Mouse (Mus musculus): ENCODE measurements around the gene Cct5. TPM values are rescaled to one million over a fixed set of nuclear protein-coding genes. Genes with fewer than 3 reads are reported as not detected.

Cct5 gene
- polyA plus RNA-seq, 1 experiment from 2014 or later = 810 TPM

DNA sequence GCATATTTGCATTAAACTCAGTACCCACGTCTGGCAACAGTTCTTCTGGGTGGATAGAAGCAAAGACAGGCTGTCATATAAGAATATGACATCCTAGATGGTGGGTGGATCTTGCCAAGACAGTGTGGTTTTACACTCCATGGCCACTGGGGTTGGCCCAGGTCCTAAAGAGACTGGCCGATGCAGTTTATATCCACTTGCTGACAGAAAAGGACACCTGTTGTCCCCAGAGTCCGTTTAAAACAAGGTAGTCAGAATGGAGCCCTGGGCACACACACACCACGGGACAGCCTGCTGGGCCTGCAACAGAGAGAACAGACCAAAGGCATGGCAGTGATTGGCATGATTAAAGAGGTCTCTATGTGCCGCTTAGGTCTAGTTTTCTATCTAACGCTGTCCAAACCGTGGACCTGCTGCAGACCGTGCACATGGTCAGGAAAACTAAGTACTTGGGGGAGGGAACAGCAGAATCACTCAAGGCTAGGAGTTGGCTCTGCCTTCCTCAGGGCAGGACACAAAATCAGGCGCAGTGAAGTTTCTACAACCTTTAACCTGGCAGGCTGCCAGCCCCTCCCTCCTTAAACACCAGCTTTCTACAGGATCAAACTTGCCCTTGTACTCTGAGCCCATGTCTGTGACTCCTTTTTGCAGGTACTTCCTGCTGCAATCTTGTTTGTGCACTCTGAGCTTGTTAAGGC is 32.1 kb downstream of the Cct5 start:
- Histone ChIP-seq H3K36me3 (replicated peaks) (no peaks in the 10 kb centered on the region), H3K27me3 (ENCODE audit: poor library complexity, severe bottlenecking) (no peaks in the 10 kb centered on the region), H3K4me3 (no peak overlapping the region), H3K9me3 (no peaks in the 10 kb centered on the region), H3K27ac (no peak overlapping the region), H3K4me1 (peaks cover 24% of the 10 kb centered on the region)
- WGBS = 85% methylated on average over 9 of the region's 9 CpGs
- DNase-seq (ENCODE audit: extremely low spot score, low spot score) = no peak

DNA sequence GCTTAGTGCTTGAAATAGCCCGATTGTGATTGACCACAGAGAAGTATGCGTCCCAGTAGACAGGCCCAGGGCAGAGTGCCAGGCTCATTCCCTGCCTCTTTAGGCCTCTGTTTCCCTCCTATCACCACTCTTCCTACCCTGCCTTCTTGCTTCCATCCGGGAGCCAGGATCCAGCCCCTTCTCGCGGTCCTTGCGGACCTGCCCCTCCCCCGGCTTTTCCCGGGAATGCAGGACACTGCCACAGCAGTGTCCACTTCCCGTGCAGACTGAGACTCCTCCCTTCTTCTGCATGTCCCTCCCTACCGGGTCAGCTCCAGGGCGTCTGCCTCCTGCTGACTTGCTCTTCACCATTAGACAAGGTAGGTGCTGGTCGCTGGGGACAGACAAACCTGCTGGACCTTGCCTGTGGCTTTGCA is 33.0 kb downstream of the Cct5 start:
- WGBS = 26% methylated on average over 12 of the region's 12 CpGs
- no peaks in the 10 kb centered on the region for H3K36me3 ChIP-seq (replicated peaks)
- peaks cover 29% of the 10 kb centered on the region for H3K4me1 ChIP-seq
- H3K27ac ChIP-seq = peak overlapping the region; percentile 2; the same call in 1 of the 2 replicates
- DNase-seq (ENCODE audit: extremely low spot score, low spot score) = no peak
- no peak overlapping the region for H3K4me3 ChIP-seq
- H3K9me3 ChIP-seq = no peaks in the 10 kb centered on the region
- H3K27me3 ChIP-seq (ENCODE audit: poor library complexity, severe bottlenecking) = no peaks in the 10 kb centered on the region

DNA sequence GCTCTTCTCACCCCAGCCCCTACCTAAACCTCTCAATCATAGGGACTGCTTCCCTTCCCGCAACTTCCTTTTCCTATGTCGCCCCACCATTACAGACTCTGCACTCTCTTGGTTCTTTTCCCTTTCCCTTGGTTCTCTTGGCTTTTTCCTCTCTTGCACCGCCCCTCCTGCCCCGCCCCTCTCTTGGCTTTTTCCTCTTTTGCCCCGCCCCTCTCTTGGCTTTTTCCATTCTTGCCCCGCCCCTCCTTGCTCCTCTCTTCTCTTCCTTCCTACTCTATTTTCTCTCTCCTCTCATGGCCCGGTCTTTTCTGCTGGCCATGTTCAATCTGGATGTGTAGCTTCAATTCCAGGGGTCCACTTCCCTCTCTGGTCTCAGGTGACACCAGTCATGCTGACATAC is 34.2 kb downstream of the Cct5 start:
- Histone ChIP-seq H3K4me3 (no peak overlapping the region), H3K4me1 (peaks cover 29% of the 10 kb centered on the region), H3K27me3 (ENCODE audit: poor library complexity, severe bottlenecking) (no peaks in the 10 kb centered on the region), H3K36me3 (replicated peaks) (no peaks in the 10 kb centered on the region), H3K9me3 (no peaks in the 10 kb centered on the region), H3K27ac (no peak overlapping the region)
- 65% methylated on average over 7 of the region's 7 CpGs for WGBS
- no peak for DNase-seq (ENCODE audit: extremely low spot score, low spot score)

DNA sequence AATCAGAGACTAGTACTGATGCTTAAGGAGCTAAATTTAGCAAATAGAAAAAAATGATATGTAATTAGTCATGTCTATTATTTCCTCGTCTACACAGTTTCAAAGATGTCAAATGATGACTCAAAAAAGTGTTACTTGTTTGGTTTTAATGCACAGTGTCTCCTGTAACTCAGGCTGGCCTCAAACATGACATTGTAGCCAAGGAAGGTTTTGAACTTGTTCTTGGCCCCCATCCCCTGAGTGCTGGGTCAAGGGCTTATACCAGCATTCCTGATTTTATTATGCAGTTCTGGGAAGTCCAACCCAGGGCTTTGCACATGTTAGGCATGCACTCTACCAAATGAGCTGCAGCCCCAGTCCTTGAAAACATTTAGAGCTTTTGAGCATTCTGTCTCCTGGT is 35.8 kb downstream of the Cct5 start:
- 81% methylated on average over 1 of the region's 1 CpGs for WGBS
- Histone ChIP-seq H3K27ac (no peak overlapping the region), H3K4me1 (peaks cover 29% of the 10 kb centered on the region), H3K27me3 (ENCODE audit: poor library complexity, severe bottlenecking) (no peaks in the 10 kb centered on the region), H3K9me3 (no peaks in the 10 kb centered on the region), H3K4me3 (no peak overlapping the region), H3K36me3 (replicated peaks) (no peaks in the 10 kb centered on the region)
- DNase-seq (ENCODE audit: extremely low spot score, low spot score) = no peak

DNA sequence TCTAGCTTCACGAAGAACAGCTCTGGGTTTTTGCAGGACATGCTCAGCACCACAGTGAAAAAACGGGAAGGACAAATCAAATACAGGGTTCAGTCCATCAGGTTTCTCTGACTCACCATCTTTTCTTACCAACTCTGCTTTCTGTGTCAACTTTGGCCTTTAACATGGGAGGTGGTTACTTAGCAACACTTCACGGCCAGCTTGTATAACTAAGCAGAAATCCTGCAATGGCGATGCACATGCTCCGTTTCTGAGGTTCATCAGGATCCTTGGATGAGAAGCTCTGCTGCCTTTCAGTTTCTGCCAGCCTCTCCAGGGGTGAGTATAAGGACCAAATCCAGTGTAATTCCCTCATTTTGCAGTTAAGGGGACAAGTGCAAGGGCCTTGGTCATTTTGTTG is 36.4 kb downstream of the Cct5 start, which contains the start of gene Cmbl:
Gene Cmbl (plus strand): TSS at position 206 of the 400 bp plus-strand sequence.
- peaks cover 29% of the 10 kb centered on the region for H3K4me1 ChIP-seq
- H3K27me3 ChIP-seq (ENCODE audit: poor library complexity, severe bottlenecking) = no peaks in the 10 kb centered on the region
- H3K36me3 ChIP-seq (replicated peaks) = no peaks in the 10 kb centered on the region
- no peak within 1 kb of the TSS for H3K27ac ChIP-seq
- H3K9me3 ChIP-seq = no peaks in the 10 kb centered on the region
- 77% methylated on average over 5 of the region's 5 CpGs for WGBS
- no peak within 1 kb of the TSS for H3K4me3 ChIP-seq
- no peak for DNase-seq (ENCODE audit: extremely low spot score, low spot score)

DNA sequence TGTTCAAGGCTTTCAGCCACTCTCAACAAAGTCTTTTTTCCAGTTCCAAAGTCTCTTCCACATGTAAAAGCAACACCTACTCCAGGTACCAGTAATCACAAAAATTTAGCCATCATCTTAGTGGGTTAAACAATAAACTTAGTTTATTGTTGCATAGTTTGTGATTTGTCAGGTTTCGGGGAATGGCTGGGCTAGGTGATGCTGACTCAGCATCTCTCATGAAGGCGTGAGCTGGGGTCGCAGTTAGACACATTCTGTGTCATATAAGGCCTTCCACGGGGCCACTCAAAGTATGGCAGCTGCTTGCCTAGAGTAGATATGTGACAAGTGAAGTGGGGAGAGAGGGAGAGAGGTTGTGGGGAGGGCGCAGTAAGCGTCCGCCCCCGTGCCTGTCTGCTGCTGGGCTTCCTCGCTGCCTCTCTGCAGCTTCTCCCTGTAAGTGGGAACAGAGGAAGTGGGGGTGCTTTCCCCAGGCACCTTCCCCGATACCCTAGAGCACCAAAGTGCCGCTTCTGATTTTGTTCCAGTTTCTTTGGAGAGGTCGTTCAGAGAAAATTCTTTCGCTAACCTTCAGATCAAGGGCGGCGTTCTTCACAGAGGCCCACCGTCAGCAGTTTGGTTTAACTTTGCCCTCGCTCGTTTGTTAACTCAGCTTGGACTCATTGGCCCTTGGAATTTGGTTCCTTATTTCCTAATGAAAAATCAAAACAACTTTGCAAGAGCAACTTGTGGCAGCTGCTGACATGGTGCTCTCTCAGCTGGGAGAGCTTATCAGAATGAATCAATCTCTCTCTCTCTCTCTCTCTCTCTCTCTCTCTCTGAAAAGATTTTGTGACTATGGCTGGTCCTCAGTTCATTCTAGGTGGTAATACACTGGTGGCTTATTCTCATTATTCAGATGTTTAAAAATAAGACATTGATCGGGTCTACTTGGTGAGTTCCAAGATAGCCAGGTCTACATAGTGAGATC is 37.7 kb downstream of the Cct5 start:
- peaks cover 22% of the 10 kb centered on the region for H3K4me1 ChIP-seq
- H3K4me3 ChIP-seq = no peak overlapping the region
- H3K27me3 ChIP-seq (ENCODE audit: poor library complexity, severe bottlenecking) = no peaks in the 10 kb centered on the region
- H3K9me3 ChIP-seq = peaks cover 5% of the 10 kb centered on the region
- 67% methylated on average over 19 of the region's 19 CpGs for WGBS
- no peaks in the 10 kb centered on the region for H3K36me3 ChIP-seq (replicated peaks)
- DNase-seq (ENCODE audit: extremely low spot score, low spot score) = no peak
- H3K27ac ChIP-seq = peak overlapping the region; percentile 63

DNA sequence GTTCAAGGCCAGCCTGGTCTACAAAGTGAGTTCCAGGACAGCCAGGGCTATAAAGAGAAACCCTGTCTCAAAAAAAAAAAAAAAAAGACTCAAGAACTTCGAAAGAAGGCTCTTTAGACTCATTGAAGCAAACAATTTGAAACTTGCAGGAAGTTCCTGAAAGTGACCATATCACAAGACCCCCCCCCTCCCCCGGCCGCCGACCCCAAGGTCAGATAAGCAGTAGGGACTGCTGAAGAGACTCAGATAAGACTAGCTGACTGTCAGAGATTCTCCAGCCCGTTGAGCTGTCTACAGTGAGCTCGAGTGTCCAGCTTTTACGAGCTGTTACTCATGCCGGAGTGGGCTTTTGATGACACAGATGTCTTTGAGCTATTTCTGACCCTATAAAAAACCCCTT is 38.8 kb downstream of the Cct5 start:
- DNase-seq (ENCODE audit: extremely low spot score, low spot score) = no peak
- Histone ChIP-seq H3K36me3 (replicated peaks) (no peaks in the 10 kb centered on the region), H3K27me3 (ENCODE audit: poor library complexity, severe bottlenecking) (no peaks in the 10 kb centered on the region), H3K4me1 (peaks cover 15% of the 10 kb centered on the region), H3K4me3 (no peak overlapping the region), H3K27ac (no peak overlapping the region), H3K9me3 (peaks cover 5% of the 10 kb centered on the region)
- 90% methylated on average over 8 of the region's 8 CpGs for WGBS

DNA sequence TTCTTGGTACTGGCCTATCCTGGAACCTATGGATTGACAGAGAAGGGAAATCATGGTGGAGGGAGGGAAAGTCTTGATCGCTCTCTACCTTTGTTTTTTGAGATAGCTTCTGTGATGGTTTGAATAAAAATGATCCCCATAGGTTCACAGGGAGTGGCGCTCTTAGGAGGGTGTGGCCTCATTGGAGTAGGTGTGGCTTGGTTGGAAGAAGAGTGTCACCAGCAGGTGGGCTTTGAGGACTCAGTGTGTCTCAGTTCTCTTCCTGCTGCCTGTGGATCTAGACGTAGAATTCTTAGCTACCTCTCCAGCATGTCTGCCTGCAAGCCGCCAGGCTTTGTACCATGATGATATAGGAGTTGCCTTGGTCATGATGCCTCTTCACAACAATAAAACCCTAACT is 39.6 kb downstream of the Cct5 start:
- Histone ChIP-seq H3K36me3 (replicated peaks) (no peaks in the 10 kb centered on the region), H3K27ac (no peak overlapping the region), H3K4me3 (no peak overlapping the region), H3K4me1 (peaks cover 15% of the 10 kb centered on the region), H3K27me3 (ENCODE audit: poor library complexity, severe bottlenecking) (no peaks in the 10 kb centered on the region), H3K9me3 (peaks cover 5% of the 10 kb centered on the region)
- WGBS = 89% methylated on average over 4 of the region's 4 CpGs
- DNase-seq (ENCODE audit: extremely low spot score, low spot score) = no peak

DNA sequence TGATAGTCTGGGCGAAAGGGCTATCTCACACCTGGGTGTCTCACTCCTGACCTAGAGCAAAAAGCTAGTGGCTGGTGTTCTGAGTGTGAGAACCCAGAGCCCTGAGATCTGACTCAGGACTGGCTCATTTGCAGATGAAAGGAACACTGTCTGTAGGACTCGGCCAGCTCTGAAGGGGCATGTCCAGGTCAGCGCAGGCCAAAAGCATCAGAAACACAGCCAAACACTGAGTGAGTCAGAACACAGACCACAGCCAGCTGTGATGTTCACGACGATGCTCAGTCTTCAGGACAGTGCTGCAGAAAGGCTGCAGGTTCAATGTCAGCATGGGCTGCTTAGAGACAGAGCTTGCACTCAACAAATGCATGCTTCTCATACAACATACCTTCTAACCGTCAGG is 40.2 kb downstream of the Cct5 start:
- WGBS = 77% methylated on average over 6 of the region's 6 CpGs
- peaks cover 5% of the 10 kb centered on the region for H3K9me3 ChIP-seq
- H3K4me1 ChIP-seq = peaks cover 15% of the 10 kb centered on the region
- H3K27me3 ChIP-seq (ENCODE audit: poor library complexity, severe bottlenecking) = no peaks in the 10 kb centered on the region
- no peak overlapping the region for H3K27ac ChIP-seq
- no peaks in the 10 kb centered on the region for H3K36me3 ChIP-seq (replicated peaks)
- no peak overlapping the region for H3K4me3 ChIP-seq
- no peak for DNase-seq (ENCODE audit: extremely low spot score, low spot score)

DNA sequence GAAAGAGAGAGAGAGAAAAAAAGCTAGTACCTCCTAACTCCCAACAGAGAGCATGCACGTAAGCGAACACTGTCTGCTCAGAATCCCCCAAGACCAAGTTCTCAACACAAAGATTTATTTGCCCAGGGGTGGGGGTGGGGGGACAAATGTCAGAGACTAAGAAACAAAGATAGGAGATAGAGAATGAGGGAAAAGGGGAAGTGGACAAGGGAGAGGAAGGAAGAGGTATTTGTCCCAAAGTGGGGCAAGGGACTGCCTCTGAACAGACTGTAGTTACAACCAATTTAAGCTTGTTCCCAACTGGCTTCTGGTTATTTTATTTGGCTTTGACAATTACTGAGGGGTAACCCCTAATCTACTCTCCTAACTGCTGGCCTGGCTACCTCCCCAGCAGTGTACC is 46.7 kb downstream of the Cct5 start:
- 91% methylated on average over 2 of the region's 2 CpGs for WGBS
- Histone ChIP-seq H3K4me1 (no peaks in the 10 kb centered on the region), H3K4me3 (no peak overlapping the region), H3K9me3 (peaks cover 5% of the 10 kb centered on the region), H3K36me3 (replicated peaks) (no peaks in the 10 kb centered on the region), H3K27me3 (ENCODE audit: poor library complexity, severe bottlenecking) (no peaks in the 10 kb centered on the region), H3K27ac (no peak overlapping the region)
- no peak for DNase-seq (ENCODE audit: extremely low spot score, low spot score)

DNA sequence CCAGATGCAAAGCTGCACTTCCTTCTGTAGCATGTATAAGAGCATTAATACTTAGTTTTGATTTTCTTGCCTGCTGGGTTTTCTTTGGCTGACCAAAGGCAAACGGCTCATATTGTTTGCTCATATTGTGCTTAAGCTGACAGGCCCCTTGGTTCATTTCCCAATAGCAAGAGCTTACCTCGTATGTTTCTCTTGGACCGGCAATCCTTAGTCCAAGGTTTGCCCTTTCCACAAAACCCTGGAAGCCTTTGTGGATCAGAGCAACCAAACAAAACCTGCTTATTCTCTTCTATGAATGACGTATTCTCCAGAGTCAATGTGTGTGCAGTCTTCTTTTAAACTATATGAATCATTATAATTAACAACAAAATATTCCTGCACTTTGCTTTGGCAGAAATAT is 51.2 kb downstream of the Cct5 start:
- Histone ChIP-seq H3K27ac (no peak overlapping the region), H3K36me3 (replicated peaks) (no peaks in the 10 kb centered on the region), H3K9me3 (no peaks in the 10 kb centered on the region), H3K4me1 (peaks cover 4% of the 10 kb centered on the region; the same call in 1 of the 2 replicates), H3K4me3 (no peak overlapping the region), H3K27me3 (ENCODE audit: poor library complexity, severe bottlenecking) (no peaks in the 10 kb centered on the region)
- no peak for DNase-seq (ENCODE audit: extremely low spot score, low spot score)
- 87% methylated on average over 4 of the region's 4 CpGs for WGBS

DNA sequence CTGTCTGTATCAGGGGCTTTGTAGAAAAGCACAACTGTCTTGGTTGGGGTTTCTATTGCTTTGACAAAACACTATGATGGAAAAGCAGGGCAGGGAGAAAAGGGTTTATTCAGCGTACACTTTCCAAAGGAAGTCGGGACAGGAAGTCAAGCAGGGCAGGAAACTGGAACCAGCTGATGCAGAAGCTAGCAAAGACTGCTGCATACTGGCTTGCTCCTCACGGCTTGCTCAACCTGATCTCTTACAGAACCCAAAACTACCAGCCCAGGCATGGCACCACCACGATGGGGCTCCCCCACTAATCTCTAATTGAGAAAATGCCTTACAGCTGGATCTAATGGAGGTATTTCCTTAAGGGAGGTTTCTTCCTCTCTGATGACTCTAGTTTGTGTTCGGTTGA is 54.2 kb downstream of the Cct5 start:
- Histone ChIP-seq H3K27ac (no peak overlapping the region), H3K36me3 (replicated peaks) (no peaks in the 10 kb centered on the region), H3K4me3 (no peak overlapping the region), H3K4me1 (peaks cover 17% of the 10 kb centered on the region), H3K9me3 (no peaks in the 10 kb centered on the region), H3K27me3 (ENCODE audit: poor library complexity, severe bottlenecking) (no peaks in the 10 kb centered on the region)
- 68% methylated on average over 5 of the region's 5 CpGs for WGBS
- DNase-seq (ENCODE audit: extremely low spot score, low spot score) = no peak

DNA sequence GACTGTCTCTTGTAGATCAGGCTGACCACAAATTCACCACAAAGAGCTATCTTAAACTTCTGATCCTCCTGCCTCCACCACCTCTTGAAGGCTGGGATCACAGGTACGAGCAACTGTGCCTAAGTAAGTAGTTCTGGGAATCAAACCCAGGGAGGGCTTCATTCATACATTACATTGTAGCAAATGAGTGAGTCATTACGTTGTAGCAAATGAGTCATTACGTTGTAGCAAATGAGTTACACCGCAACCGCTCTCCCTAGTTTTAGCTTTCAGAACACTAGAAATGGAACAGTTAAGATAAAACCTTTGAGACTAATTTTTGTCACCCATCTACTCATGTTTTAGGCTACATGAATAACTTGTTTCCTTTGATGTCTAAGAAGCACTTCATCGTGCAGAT is 55.3 kb downstream of the Cct5 start:
- Histone ChIP-seq H3K27ac (no peak overlapping the region), H3K4me1 (peaks cover 28% of the 10 kb centered on the region), H3K9me3 (no peaks in the 10 kb centered on the region), H3K27me3 (ENCODE audit: poor library complexity, severe bottlenecking) (no peaks in the 10 kb centered on the region), H3K36me3 (replicated peaks) (no peaks in the 10 kb centered on the region), H3K4me3 (no peak overlapping the region)
- WGBS = 92% methylated on average over 6 of the region's 6 CpGs
- DNase-seq (ENCODE audit: extremely low spot score, low spot score) = no peak

Measured in forebrain, embryonic 10.5 days (tissue).